Mouse (Mus musculus): ENCODE data around the gene Copz1. TPM values are rescaled to one million over a fixed set of nuclear protein-coding genes. Genes with fewer than 3 reads are reported as not detected.

Copz1 gene
- polyA plus RNA-seq, 1 experiment, result 46.8 TPM

GRCm38 (mm10) chr15:103252660-103253059 is 19.9 kb upstream of the Copz1 start:
- DNase-seq (ENCODE audit: low read depth in 1 of 2, low spot score in 2 of 2), result no peak
- no peaks in the 10 kb centered on the region for H3K27me3 ChIP-seq (ENCODE audit: control insufficient read depth, insufficient read depth, low read length)
- no peak overlapping the region for H3K4me3 ChIP-seq (ENCODE audit: extremely low read depth, insufficient read depth, insufficient read length)
- TF ChIP-seq POLR2A (IDR thresholded peaks at IDR 0.05; ENCODE audit: low read depth, low read length) (no peak), CTCF (IDR thresholded peaks at IDR 0.05; ENCODE audit: extremely low read depth, insufficient read depth, insufficient read length, insufficient replicate concordance) (no peak)
- WGBS, result 18% methylated on average over 3 of the region's 3 CpGs
- H3K36me3 ChIP-seq (ENCODE audit: control insufficient read depth, insufficient read depth, low read length), result peaks cover 13% of the 10 kb centered on the region
- peaks cover under 1% of the 10 kb centered on the region; the same call in 1 of the 2 replicates for H3K4me1 ChIP-seq (ENCODE audit: control insufficient read depth, insufficient read depth, insufficient read length)
- no peak overlapping the region for H3K27ac ChIP-seq (ENCODE audit: insufficient read depth, low read length)

- no peak overlapping the region; the same call in 1 of the 2 replicates for H3K4me3 ChIP-seq (ENCODE audit: extremely low read depth, insufficient read depth, insufficient read length)
- WGBS, result 53% methylated on average over 1 of the region's 1 CpGs
Observed at GRCm38 (mm10) chr15:103253352-103253751, 19.2 kb upstream of the Copz1 start.

GRCm38 (mm10) chr15:103255169-103255568 is 17.3 kb upstream of the Copz1 start:
- TF ChIP-seq POLR2A (IDR thresholded peaks at IDR 0.05; ENCODE audit: low read depth, low read length) (no peak), CTCF (IDR thresholded peaks at IDR 0.05; ENCODE audit: extremely low read depth, insufficient read depth, insufficient read length, insufficient replicate concordance) (peak; percentile 8; the same call in 1 of the 2 replicates)
- under 1% methylated on average over 25 of the region's 25 CpGs for WGBS
- peak overlapping the region; percentile 0; the same call in 1 of the 2 replicates for H3K27ac ChIP-seq (ENCODE audit: insufficient read depth, low read length)
- H3K4me1 ChIP-seq (ENCODE audit: control insufficient read depth, insufficient read depth, insufficient read length), result peaks cover 6% of the 10 kb centered on the region
- no peaks in the 10 kb centered on the region for H3K27me3 ChIP-seq (ENCODE audit: control insufficient read depth, insufficient read depth, low read length)
- H3K4me3 ChIP-seq (ENCODE audit: extremely low read depth, insufficient read depth, insufficient read length), result peak overlapping the region; percentile 42
- peak in 1 of 2 experiments; percentile 36 for DNase-seq (ENCODE audit: low read depth in 1 of 2, low spot score in 2 of 2)
- no peaks in the 10 kb centered on the region for H3K36me3 ChIP-seq (ENCODE audit: control insufficient read depth, insufficient read depth, low read length)

More at GRCm38 (mm10) chr15:103253352-103253751, 19.2 kb upstream of the Copz1 start:
- H3K4me1 ChIP-seq (ENCODE audit: control insufficient read depth, insufficient read depth, insufficient read length), result peaks cover 6% of the 10 kb centered on the region
- H3K27ac ChIP-seq (ENCODE audit: insufficient read depth, low read length), result 0 out of 2 replicates have a peak overlapping the region, but pooled peaks have one; percentile 2
- DNase-seq (ENCODE audit: low read depth in 1 of 2, low spot score in 2 of 2), result no peak
- TF ChIP-seq CTCF (IDR thresholded peaks at IDR 0.05; ENCODE audit: extremely low read depth, insufficient read depth, insufficient read length, insufficient replicate concordance) (no peak), POLR2A (IDR thresholded peaks at IDR 0.05; ENCODE audit: low read depth, low read length) (no peak)
- no peaks in the 10 kb centered on the region for H3K27me3 ChIP-seq (ENCODE audit: control insufficient read depth, insufficient read depth, low read length)
- H3K36me3 ChIP-seq (ENCODE audit: control insufficient read depth, insufficient read depth, low read length), result peaks cover 6% of the 10 kb centered on the region

- WGBS, result 73% methylated on average over 6 of the region's 6 CpGs
- no peak overlapping the region for H3K4me3 ChIP-seq (ENCODE audit: extremely low read depth, insufficient read depth, insufficient read length)
- TF ChIP-seq CTCF (IDR thresholded peaks at IDR 0.05; ENCODE audit: extremely low read depth, insufficient read depth, insufficient read length, insufficient replicate concordance), result no peak
- TF ChIP-seq POLR2A (IDR thresholded peaks at IDR 0.05; ENCODE audit: low read depth, low read length), result no peak
- DNase-seq (ENCODE audit: low read depth in 1 of 2, low spot score in 2 of 2), result no peak
- H3K36me3 ChIP-seq (ENCODE audit: control insufficient read depth, insufficient read depth, low read length), result no peaks in the 10 kb centered on the region
- H3K4me1 ChIP-seq (ENCODE audit: control insufficient read depth, insufficient read depth, insufficient read length), result peaks cover 6% of the 10 kb centered on the region
- H3K27ac ChIP-seq (ENCODE audit: insufficient read depth, low read length), result no peak overlapping the region
- H3K27me3 ChIP-seq (ENCODE audit: control insufficient read depth, insufficient read depth, low read length), result no peaks in the 10 kb centered on the region
Observed at GRCm38 (mm10) chr15:103256210-103256986, 16.1 kb upstream of the Copz1 start.

DNA sequence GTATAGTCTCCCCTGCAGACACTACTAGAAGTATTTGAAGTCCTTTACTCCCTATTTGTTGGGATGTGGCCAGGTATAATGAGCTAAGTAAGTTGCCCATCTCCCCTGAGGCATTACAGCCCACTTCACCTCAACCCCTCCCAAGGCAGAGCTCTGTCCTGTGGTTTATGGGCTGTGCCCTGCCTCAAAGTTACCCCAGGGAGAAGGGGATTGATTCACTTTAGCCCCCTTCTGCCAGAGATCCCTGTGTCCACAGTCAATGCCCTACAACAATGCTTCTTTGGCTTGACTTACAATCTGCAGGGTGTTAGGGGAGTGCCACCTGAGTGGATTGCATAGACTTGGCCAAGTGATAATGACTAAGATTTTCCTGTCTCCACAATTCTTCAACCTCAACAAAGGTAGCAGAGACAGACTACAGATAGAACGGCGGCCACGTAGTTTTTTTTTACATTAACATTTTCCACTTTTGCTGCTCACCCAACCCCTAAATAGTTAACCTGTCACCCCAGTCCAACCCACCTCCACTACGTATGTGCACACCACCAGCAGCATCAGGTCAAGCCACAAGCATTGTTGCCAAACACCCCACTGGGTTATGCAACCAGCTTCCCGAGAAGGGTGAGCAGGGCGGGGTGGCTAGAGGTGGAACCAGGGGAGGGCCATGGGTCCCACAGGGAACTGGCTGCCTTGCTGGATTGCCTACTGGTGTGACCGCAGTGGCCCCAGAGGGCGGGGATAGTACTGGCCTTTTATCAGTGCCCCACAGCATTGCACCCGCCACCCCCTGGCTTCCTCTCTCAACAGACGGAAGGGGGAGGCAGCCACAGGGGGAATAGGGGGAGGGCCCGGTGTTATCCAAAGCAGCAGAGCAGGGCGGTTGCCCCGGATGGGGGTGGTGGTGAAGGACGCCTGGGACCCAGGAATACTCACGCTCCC is 14.5 kb upstream of the Copz1 start, which contains the start of gene Nfe2:
Gene Nfe2, minus strand, starts transcription at position 614 of the 939 bp plus-strand sequence.
- H3K27ac ChIP-seq (ENCODE audit: insufficient read depth, low read length), result peak within 1 kb of the TSS; percentile 39; the same call in 1 of the 2 replicates
- WGBS, result 5% methylated on average over 15 of the region's 15 CpGs
- no peaks in the 10 kb centered on the region for H3K27me3 ChIP-seq (ENCODE audit: control insufficient read depth, insufficient read depth, low read length)
- TF ChIP-seq POLR2A (IDR thresholded peaks at IDR 0.05; ENCODE audit: low read depth, low read length), result no peak
- no peak for TF ChIP-seq CTCF (IDR thresholded peaks at IDR 0.05; ENCODE audit: extremely low read depth, insufficient read depth, insufficient read length, insufficient replicate concordance)
- DNase-seq (ENCODE audit: low read depth in 1 of 2, low spot score in 2 of 2), result peak; percentile 32 to 36
- peaks cover 6% of the 10 kb centered on the region for H3K4me1 ChIP-seq (ENCODE audit: control insufficient read depth, insufficient read depth, insufficient read length)
- no peaks in the 10 kb centered on the region for H3K36me3 ChIP-seq (ENCODE audit: control insufficient read depth, insufficient read depth, low read length)
- H3K4me3 ChIP-seq (ENCODE audit: extremely low read depth, insufficient read depth, insufficient read length), result peak within 1 kb of the TSS; percentile 20; the same call in 1 of the 2 replicates

DNA sequence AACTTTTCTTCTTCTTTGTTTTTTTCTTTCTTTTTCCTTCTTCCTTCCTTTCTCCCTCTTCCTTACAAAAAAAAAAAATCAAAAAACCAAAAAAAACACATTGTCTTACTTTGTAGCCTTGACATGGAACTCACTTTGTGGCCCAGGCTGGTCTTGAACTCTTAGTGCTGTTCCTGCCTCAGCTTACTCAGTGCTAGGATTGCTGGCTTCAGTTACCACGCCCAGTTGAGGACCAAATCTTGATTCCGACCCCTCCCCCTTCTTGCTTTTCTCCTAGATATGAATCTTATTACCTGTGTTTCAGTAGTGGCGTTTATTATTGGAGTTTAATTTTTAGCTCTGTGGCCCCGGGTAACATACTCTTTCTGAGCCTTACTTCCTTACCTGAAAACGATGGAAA is 13.4 kb upstream of the Copz1 start:
- WGBS, result 37% methylated on average over 5 of the region's 5 CpGs
- Histone ChIP-seq H3K4me3 (ENCODE audit: extremely low read depth, insufficient read depth, insufficient read length) (no peak overlapping the region), H3K4me1 (ENCODE audit: control insufficient read depth, insufficient read depth, insufficient read length) (peaks cover 6% of the 10 kb centered on the region)

More for the DNA sequence above, 13.4 kb upstream of the Copz1 start:
- no peak for DNase-seq (ENCODE audit: low read depth in 1 of 2, low spot score in 2 of 2)
- Histone ChIP-seq H3K27ac (ENCODE audit: insufficient read depth, low read length) (no peak overlapping the region), H3K27me3 (ENCODE audit: control insufficient read depth, insufficient read depth, low read length) (no peaks in the 10 kb centered on the region), H3K36me3 (ENCODE audit: control insufficient read depth, insufficient read depth, low read length) (no peaks in the 10 kb centered on the region)
- no peak for TF ChIP-seq CTCF (IDR thresholded peaks at IDR 0.05; ENCODE audit: extremely low read depth, insufficient read depth, insufficient read length, insufficient replicate concordance)
- no peak for TF ChIP-seq POLR2A (IDR thresholded peaks at IDR 0.05; ENCODE audit: low read depth, low read length)
